Mouse (Mus musculus) gastrocnemius, adult 8-10 months (tissue): ENCODE results near the gene Dlg2. TPM values are rescaled to one million over a fixed set of nuclear protein-coding genes. Genes with fewer than 3 reads are reported as not detected.

ENCODE experiments used
- DNase-seq, 2 experiments: peaks; one replicate each; pipeline ENCODE4 v3.0.0; 2022; ENCODE audit warnings: low spot score in 2 of 2
- total RNA-seq, 4 experiments: library from RNA; stranded (reverse); gene quantifications; 2 replicates each; pipeline ENCODE4 v1.2.4; 2022

Gene Dlg2
- total RNA-seq, 4 experiments from 2014 or later, result 0.21 to 0.94 (median 0.48) TPM

DNA sequence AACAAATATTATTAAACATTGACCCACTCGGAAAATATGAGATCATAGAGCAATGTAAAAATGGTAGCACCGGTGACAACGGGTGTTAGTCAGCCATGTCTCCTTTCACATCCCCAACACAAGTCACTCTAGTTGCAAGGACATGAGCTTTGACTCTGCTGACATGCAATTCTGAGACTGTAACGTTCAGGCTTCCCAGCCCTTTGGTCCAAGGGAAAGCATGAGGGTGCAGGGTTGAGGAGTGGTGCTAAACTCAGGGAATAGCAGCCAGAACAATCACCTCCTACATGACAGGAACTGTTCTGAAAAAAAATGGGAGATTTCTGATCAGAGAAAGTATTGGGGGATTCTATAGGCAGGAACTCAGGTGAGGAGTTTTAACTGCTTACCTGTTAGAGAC lies 1781.7 kb downstream of the Dlg2 start:
- no peak for DNase-seq

DNA sequence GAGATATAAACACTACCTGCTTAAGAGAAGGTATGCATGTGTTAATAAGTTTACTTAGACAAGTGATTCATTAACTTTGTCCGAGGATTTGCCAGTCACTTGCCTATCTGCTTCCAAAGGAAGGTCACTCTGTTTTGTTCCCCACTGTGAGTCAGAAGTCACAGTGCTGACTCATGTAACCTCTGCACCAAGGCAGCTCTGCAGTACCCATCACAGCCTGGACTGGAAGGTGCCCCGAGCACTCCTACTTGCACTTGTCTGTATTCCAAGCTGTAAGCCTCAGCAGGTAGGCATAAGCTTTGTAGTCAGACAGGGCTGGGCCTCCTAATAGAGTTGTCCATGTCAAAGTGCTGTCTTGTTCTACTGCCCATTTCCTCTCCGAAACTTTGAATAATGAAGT lies 1782.2 kb downstream of the Dlg2 start:
- no peak for DNase-seq

DNA sequence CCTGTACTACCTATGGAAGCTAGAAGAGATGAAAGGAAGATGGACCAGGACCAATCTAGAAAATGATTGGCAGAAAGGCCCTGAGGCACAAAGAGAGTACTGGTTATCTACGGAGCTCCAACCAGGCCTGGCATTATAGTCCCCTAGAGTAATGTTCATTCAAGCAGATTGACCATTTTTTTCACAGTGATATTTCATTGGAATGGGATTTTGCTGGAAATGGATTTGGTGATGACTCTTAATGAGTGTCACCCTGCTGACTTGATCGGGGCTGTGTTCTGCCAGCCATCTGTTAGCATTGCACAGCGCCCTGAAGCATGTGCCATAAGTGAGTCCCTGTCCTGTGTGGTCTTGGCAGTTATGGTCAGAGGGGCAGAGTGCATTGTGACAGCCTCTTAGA lies 1787.9 kb downstream of the Dlg2 start:
- DNase-seq, result no peak

DNA sequence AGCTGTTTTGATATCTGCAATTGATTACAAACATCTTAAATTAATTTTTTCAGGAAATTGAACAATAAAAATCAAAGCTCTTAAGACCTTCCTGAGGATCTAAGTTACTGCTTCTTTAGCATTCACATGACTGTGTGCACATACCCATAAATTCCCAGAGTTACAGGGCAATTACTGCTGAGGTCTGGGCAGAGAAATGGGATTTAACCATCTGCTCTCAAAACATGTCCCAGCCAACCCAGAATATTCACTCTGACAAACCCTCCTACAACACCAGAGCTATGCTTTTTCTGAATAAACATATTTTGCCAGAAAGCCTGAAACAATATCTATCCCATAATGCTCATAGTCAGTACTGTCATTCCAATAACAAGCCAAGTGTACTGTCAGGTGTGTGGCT lies 1788.5 kb downstream of the Dlg2 start:
- DNase-seq, result no peak

DNA sequence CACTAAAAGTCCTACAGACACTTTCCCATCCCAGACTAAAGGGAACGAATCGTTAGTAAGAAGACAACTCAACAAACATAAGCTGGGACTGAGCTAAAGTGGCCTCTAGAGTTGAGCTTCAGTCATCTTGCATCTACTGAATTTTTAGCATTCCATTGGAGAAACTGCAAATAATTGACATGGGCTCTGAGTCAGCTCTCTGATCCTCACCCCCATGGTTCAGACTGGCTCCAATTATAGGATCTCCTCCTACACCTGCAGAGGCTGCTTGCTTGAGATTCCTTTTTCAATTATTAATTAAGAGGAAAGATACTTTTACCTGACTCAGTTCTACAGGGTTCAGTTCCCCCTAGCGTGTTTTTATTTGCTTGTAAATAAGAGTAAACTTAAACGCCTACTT lies 1798.9 kb downstream of the Dlg2 start:
- DNase-seq, result no peak

DNA sequence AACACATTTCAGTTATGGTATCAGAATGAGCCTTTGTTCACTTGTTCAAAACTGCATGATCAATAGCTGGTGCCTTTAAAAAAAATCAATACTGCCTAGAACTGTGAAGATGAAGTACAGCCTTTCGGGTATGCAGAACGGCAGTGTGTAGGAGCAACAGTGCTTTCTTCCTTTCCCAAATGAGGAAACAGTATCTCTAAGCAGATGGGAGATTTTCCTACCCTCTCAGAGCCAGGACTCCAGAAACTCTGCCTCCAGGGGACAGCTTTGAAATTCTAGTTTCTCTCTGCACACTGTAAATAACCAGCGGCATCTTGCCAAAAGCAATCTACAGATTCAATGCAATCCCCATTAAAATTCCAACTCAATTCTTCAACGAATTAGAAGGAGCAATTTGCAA lies 1801.2 kb downstream of the Dlg2 start:
- no peak for DNase-seq

DNA sequence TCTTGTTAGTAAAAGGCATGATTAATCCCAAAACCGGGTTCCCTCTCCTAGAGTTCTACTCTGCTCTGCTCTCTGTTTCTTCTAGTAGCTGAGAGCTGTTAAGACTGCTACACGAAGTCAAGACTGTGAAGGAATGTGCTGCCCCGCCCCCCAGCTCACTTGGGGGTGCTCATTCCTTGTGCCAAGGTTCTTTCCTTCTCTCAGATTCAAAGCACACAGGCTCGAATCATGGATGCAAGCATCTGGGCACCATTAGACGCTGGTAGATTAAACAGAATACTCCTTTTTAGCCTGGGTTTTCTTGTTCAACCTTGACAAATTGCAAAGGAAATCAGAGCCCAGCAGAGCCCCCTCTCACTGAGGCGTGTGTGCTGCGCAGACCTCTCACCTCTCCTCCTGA lies 1804.5 kb downstream of the Dlg2 start:
- DNase-seq, result no peak

DNA sequence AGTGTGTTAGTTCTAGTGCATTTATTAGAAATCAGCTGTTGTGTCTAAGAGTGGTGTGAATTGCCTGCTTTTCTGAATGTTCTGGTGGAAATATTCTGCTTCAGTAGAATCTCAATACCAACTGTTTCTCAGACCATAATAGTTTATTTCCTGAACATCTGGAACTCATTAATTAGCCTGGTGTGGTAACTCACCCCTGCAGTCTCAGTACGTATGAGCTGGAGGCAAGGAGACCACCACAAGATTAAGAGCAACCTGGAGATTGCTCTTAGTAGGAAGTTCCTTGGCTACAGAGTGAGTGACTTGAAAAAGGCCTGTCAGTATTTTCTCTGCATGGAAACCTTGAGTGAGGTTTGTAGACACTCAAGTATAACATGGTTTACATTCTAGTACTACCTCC lies 1810.6 kb downstream of the Dlg2 start:
- no peak for DNase-seq

DNA sequence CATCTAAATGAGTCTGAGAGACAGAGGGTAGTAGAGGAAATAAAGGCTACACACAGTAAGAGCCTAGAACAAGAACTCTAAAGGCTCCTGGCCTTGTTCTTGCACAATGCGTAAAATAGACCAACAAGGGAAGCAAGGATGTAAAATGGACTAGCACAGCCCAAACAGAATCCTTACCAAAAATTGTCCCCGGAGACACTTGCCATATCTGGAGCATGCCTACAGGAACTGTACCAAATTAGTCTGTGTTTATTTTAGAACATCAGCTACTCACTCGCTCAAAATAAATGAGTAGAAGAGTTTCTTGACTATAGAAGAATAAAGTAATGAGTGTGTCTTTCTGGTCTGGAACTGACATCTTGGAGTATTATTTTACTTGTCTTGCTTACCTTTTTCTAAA lies 1812.3 kb downstream of the Dlg2 start:
- no peak for DNase-seq

DNA sequence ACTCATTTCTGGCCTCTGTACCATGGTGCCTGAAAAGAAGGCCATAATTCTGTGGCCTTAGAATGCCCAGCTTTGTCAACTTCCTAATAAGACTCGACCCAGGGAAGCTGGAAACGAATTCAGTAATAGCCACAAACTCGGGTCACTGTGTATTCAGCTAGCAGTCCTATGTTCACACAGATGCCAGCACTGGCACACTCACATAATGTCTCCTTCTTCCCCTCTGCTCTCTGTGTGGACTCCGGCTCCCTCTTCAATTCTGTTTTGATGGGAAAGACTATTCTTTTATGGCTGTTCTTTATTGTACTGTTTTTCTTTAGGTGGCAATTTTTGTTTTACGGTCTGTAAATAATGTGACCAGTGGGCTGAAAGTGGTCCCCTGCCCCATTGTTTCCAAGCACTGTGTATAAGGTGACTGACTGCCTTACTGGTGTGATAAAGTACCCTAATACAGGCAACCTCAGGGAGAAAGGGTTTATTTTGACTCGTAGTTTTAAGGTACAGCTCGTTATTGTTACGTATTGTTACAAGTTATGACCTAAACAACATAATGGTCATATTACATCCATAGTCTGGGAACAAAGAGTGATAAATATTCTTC lies 1816.5 kb downstream of the Dlg2 start:
- DNase-seq, result no peak

DNA sequence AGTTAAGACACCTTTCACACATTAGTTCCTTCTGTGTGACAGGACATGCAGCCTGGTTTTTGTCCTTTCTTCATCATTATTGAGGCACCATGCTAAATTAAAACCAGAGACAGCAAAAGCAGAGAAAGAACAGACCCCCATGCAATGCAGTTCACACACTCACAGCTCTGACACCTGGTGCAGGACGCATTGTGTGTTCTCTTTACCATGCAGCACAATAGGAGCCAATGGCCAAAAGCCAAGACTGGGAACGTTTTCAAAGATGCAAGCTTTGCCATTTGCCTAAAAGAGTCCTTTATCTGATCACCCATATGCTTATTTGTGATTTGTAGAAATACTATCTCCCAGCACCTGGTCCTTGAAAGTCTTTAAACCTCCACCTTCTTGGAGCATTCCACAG lies 1824.6 kb downstream of the Dlg2 start:
- DNase-seq, result no peak

DNA sequence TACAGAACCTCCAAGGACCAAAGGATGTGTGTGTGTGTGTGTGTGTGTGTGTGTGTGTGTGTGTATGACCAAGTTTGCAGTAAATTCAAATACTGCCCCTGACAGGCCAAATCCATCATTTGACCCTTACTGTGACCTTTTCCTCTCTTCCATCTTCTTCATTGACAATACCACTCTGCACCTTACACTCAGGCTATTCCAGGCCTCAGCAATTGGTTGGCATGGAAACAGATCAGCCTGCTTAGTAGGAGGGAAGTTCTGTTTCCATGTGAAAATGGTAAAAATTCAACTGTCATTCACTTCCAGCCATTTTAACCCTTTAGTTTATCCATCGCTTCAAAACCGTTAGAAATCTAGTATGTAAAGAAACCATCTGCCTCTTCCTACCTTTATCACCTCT lies 1831.2 kb downstream of the Dlg2 start:
- no peak for DNase-seq

DNA sequence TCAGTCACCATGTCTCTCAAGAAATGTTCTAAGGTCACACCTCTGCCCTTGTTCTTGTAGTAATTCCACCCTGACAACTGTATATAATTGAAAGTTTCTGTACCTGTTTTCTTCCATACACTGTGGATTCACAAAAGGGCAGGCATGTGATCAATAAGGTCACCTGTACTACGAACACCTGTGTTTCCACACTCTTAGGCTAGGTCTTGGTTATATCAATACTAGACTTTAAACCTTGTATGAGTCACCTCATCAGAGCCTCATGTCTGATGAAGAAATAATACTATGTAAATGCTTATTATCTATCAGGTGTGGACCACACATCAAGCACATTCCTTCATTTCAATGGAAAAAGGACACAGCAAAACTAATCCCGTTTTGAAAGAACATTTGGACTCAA lies 1831.7 kb downstream of the Dlg2 start:
- DNase-seq, result no peak

DNA sequence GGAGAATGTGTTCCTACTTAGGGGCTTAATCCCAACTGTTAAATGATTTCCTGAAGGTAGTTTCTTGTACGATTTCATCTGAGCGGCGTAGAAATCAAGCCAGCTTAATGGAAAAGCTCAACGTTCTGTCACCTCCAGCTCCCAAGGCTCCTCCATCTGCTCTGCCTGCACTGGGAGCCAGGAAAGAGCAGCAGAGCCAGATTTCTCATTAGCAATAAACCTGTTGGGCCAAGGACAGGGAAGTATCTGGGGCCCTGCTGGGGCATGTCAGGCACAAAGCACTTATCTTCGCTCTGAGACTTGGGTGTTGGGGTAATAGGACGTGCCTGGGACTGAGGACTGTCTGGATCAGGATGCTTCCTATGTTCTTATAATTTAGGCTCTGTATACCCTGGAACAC lies 1839.9 kb downstream of the Dlg2 start:
- no peak for DNase-seq

DNA sequence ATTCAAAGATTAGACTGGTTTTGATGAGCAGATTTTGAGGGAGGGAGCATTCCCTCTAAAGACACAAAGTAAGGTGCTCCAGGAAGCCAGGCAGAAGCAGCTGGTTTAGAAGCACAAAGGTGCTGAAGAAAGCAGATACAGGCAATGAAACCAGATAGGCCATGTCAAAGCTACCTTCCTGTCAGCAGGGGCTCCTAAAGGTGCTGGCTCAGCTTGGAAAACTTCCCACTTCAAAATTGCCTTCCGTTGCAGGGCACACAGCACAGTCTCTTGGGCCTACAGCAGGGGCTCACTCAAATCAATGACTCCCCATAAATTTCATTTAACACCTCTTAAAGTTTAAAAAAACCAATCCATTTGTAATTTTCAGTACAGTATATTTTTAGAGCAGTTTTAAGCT lies 1843.0 kb downstream of the Dlg2 start:
- DNase-seq, result no peak

DNA sequence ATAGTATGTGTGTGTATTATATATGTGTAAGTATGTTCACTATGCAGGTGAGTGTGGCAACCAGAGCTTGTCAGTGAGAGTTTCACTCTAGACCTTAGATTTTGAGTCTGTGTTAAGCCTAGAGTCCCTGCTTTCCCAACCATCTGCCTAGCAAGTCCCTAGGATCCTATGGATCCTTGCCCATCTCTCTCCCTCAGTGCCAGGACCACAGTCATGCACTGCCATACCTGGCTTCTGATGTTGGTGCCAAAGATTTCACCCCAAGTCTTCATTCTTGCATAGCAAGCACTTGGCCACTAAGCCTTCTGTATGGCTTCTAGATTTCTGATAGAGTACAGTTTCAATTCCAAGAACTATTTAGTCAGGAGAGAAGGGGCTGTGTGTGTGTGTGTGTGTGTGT lies 1843.7 kb downstream of the Dlg2 start:
- DNase-seq, result no peak

DNA sequence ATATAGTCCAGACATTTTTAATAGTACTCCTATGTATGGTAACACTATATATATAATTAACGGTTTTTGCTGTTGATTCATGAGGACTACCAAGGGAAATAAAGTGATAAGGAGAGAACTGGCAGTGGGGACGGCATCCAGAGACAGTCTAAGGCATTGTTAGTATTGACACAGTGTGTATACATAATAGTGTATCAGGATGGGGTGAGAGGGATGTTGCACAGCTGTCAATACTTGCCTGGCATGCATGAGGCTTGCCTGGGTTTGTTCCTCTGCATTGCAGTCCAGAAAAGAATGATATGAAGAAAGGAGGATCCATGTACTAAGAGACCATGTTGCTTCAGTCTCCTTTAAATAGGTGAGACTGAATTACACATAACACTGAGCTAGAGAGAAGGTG lies 1845.3 kb downstream of the Dlg2 start:
- DNase-seq, result no peak

DNA sequence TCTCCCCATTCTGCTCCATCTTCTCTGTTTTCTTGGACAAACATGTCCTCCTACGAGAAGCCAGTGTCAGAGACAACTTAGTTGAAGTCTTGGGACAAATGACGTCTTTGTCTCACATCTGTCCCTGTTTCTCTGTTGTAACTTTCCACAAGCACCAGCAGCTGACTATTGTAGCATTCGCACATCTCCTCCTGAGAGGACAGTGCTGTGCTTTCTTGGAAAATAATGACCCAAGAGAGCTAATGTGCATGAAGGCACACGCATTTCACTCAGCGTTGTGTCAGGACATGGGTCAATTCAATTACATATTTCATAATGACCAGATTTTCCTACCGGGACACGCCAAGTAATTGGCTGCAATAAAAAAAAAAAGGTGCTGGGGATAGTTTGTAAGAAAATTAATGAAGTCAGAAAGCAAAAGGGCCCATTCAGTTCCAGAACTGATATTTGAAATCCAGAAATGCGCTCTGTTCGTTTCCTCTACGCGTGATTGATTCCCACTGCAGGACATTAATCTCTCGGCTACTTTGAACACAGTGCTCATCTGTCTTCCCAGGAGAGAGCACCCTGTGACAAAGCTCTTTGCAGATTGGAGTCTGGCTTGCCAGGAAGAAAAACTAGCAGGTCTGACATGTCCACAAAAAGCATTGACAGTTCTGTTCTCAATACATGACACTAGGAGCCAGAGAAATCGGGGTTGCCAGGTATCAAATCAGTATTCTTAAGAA lies 1846.0 kb downstream of the Dlg2 start:
- DNase-seq, result no peak

DNA sequence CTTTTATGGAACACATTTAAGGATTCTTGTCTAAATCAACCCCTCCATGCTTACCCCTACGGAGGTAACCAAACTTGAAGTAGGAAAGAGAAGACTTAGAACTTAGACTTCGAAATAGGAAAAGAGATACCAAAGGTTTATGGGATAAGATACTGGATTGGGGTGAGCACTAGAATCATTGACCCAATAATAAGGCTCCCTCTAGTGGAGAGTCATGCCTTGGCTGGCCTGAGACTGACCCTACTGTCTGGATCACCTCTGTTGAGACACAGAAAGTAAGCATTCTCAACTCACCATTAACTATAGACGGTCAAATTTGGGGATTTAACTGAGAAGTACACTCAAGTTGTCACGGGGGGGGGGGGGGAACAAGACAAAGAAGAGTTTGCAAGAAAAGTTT lies 1847.2 kb downstream of the Dlg2 start:
- DNase-seq, result no peak

DNA sequence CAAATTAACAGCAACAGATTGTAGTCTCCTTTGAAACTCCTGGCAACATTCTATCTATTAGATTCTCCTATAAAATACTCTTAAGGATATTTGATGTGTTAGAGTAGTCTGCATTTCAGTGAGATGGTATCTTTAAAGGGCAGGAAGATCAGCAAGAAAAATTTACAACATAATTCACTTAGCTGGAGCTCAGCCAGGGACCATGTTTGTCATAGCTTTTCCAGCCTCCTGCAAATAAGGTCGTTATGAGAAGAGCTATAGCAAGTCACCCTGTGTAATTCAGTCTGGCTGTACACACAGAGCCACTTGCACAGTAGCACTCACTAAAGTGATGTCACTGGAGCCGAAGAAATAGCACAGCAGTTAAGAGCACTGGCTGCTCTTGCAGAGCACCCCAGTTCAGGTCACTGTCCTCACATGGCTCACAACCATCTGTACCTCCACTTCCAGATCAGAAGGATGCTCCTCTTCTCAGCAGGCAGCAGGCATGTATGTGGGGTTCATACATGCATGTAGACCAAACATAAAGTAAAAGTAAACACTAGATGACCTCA lies 1850.9 kb downstream of the Dlg2 start:
- no peak for DNase-seq

DNA sequence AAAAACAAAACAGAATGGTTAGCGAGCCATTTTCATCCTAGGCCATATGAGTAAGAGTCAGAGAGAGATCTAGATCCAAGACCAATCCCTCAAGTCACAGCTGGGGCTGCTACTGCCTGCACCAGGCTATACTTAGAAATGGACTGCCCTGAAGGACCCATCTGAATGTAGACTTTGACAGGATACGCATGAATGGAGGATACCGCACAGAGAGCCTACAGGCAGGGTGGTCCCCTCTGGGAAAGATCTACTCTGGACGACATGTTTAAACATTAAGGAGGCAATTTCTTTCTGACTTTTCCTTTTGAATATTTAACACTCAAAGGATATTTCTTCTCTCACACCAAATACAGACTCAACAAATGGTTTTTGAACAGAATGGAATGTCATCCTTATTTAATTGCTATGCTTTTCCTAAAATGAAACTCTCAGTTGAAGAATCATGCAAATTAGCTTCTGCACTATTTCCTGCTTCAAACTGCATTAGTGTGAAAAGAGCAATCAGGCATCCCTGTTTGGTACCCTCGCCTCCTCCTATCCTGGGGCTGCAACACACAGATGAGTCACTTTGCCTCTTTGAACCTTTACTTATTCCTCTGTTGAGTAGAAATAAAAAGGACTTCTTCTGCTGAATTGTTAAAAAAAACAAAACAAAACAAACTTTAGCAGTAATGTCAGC lies 1856.9 kb downstream of the Dlg2 start:
- no peak for DNase-seq

DNA sequence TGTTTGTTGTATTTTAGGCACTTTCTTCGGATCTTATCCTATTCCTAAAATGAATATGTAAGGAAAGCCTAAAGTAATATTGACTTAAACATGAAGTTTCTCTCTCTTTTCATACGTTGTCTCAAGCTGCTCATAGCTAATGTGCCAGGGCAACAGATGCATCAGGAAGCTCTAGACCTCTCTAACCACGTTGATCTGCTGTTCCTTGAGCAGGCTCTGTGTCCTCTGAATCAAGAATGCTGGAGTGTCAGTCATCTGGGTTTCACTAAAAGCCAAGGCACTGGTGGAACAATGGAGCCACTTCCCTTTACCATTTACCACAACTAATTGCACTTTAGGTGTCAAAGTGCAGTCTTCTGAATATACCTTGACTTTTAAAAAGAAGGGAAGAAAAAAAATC lies 1880.1 kb downstream of the Dlg2 start:
- no peak for DNase-seq

DNA sequence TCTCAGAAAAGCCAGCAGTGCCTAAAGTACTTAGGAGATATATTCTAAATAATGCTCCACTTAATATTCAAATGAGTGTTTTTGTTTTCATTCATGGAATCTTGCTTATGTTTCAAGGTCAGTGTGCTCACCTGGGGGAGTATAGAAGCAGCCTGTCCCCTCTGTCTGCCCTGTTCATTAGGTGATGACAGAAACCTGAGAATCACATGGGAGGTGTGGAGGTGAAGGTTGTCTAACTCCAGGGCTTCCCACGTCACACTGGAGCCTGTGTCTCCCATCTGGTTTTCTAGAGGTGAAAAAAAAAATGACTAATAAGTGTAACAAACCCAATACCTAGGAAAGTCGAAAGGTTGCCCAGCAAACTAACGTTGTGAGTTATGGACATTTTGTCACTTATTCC lies 1886.9 kb downstream of the Dlg2 start:
- no peak for DNase-seq
